Mouse (Mus musculus) G1E (cell line): ENCODE measurements around the gene Map7. TPM values are rescaled to one million over a fixed set of nuclear protein-coding genes. Genes with fewer than 3 reads are reported as not detected.

Experiments used
- ATAC-seq: 2 replicates; pipeline ENCODE4 v1.8.0; 2016; ENCODE audit warnings: mild to moderate bottlenecking; ENCODE audit not compliant: insufficient number of reproducible peaks, poor library complexity, low FRiP score, severe bottlenecking; ENCODE audit errors: extremely low read depth
- DNase-seq: peaks from one replicate; pipeline ENCODE4 v3.0.0; 2012; ENCODE audit warnings: low spot score
- H3K27me3 ChIP-seq: 2 replicates; pipeline ENCODE4 v1.6.1; 2012; ENCODE audit warnings: mild to moderate bottlenecking, low read length, inconsistent platforms; ENCODE audit not compliant: insufficient read depth
- H3K36me3 ChIP-seq: replicated peaks from 2 replicates; pipeline ENCODE3; 2012; ENCODE audit warnings: mild to moderate bottlenecking, inconsistent platforms
- H3K4me1 ChIP-seq: 2 replicates; pipeline ENCODE4 v1.6.1; 2012; ENCODE audit warnings: low read depth, low read length, inconsistent platforms, mixed read lengths; ENCODE audit not compliant: insufficient read depth
- H3K4me3 ChIP-seq: 2 replicates; pipeline ENCODE4 v1.5.1; 2012; ENCODE audit warnings: low read depth, mild to moderate bottlenecking, inconsistent platforms, low read length, moderate library complexity, mixed read lengths
- H3K9me3 ChIP-seq: replicated peaks from 2 replicates; pipeline ENCODE4 v1.6.1; 2012; ENCODE audit warnings: inconsistent platforms
- CTCF ChIP-seq: IDR thresholded peaks from 2 replicates; pipeline ENCODE4 v1.5.1; 2012; ENCODE audit warnings: low read depth, low read length, inconsistent platforms, mixed read lengths
- GATA1 ChIP-seq: IDR thresholded peaks from 2 replicates; pipeline ENCODE4 v1.6.1; 2012; ENCODE audit warnings: borderline replicate concordance, low read length, inconsistent platforms, mixed read lengths
- GATA2 ChIP-seq: IDR thresholded peaks from 2 replicates; pipeline ENCODE4 v1.6.1; 2012; ENCODE audit warnings: low read depth, low read length, inconsistent platforms, borderline replicate concordance
- POLR2AphosphoS5 ChIP-seq: IDR thresholded peaks from 2 replicates; pipeline ENCODE4 v1.6.1; 2012; ENCODE audit warnings: low read depth, low read length, inconsistent platforms; ENCODE audit not compliant: insufficient replicate concordance
- TAL1 ChIP-seq: conservative IDR thresholded peaks from 2 replicates; pipeline ENCODE4 v1.6.1; 2012; ENCODE audit warnings: low read depth, low read length, inconsistent platforms, mixed read lengths
- polyA plus RNA-seq: library from polyadenylated mRNA; stranded (reverse); fragments of >175 nt; gene quantifications from 2 replicates; pipeline ENCODE4 v1.2.3, GENCODE M21; 2012
- total RNA-seq, 2 experiments: library from RNA; stranded (forward) in 1 of 2; stranded (reverse) in 1 of 2; fragments of 200-1000 nt in 1 of 2; fragments of >200 nt in 1 of 2; fragmentation: Nextera tagmentation in 1 of 2; gene quantifications; 2 replicates each; pipeline ENCODE4 v1.2.3; 2014 to 2017

The Map7 gene
- total and polyA plus RNA-seq, 3 experiments = 2.5 to 2.6 TPM; not detected in 1

DNA sequence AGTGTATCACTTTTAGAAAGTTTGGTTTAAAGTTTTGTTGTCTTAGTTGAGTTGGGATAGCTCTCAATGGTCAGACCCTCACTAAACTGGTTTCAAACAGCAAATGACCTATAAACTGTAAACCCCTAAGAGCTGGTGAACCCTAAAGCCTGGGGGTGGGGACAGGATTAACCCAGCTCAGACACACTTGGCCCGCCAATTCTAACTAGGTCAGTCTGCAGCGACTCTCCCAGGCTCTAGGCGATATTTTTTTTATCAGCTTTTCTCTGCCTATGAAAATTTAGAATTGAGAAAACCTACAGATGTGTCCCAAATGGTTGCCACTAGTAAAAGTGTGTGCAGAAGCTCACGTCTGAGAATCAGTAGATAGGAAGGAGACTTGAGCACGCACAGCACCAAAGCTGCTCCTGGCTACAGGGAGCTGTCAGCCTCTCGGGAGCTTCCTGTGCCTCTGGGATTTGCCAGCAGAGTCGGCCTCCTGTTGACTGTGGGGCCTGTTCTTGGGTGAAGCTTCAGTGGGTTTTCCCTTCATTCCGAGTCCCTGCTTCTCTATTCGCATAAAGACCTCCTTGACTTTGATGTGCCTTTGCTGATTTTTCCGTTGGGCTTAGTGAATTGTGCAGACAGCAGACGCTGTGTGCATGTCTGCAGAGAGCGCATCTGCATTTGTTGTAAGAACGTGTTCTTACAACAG, 46.7 kb downstream of the Map7 start:
- peaks cover 14% of the 10 kb centered on the region for H3K4me1 ChIP-seq
- H3K9me3 ChIP-seq = no peaks in the 10 kb centered on the region
- no peaks in the 10 kb centered on the region for H3K36me3 ChIP-seq
- DNase-seq (no peak), ATAC-seq (no peak)
- peaks cover 14% of the 10 kb centered on the region for H3K27me3 ChIP-seq
- TF ChIP-seq POLR2AphosphoS5 (no peak), GATA1 (no peak), CTCF (no peak), GATA2 (no peak), TAL1 (no peak)
- H3K4me3 ChIP-seq = no peak overlapping the region

DNA sequence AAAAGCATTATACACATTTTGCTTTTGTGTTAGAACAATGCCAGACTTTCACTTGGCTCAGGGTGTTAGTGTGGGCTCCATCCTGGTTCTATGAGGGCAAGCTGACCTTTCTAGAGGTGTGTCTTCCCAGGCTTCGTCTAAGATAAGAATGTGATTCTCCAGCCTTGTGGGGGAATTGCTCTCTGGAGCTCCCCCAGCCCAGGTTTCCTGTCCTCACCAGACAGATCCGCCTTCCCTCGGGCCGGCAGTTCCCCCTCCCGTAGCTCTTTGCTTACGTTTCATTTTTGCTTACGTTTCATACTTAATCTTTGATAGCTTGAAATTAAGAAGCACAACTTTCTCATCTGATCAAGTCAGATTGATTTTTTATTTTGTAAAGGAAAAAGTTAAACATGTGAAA, 48.8 kb downstream of the Map7 start:
- H3K27me3 ChIP-seq = peaks cover 14% of the 10 kb centered on the region
- H3K4me3 ChIP-seq = no peak overlapping the region
- peaks cover 11% of the 10 kb centered on the region for H3K4me1 ChIP-seq
- TF ChIP-seq CTCF (no peak), TAL1 (no peak), GATA2 (no peak), GATA1 (no peak), POLR2AphosphoS5 (no peak)
- no peak for ATAC-seq
- DNase-seq = no peak
- no peaks in the 10 kb centered on the region for H3K36me3 ChIP-seq
- no peaks in the 10 kb centered on the region for H3K9me3 ChIP-seq

DNA sequence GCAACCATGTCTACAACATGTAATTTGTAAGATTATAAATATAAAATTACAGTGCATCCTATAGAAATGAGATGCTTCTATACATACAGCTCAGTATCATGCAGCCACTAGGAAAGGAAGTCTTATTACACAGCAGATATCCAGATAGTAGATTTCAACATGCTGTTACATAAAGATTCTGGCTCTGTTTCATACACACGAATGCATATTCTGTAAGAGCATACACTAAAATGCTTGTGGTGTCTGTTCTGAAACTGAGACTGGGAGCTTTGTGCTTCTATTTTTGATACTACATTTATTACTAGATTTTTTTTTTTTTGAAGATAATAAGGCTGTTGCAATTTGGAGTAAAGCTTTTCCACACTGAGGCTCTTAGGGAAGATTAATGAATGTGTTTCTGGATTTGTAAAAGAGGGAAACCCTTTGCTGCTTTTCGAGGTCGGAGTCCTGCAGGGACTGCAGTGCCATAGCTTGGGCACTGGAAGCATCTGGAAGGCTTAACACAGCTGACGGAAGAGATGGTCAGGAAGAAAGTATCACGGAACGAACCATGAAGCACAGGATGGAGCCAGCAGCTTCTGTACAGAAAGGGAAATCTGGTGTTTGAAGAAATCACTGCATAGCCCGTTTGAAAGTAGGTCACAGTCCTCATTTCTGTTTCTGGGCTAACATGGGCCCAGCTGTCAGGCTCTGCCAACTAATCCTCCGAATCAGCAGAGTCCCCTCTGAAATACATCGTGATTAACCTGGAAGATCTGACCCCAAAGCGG, 50.9 kb downstream of the Map7 start:
- no peaks in the 10 kb centered on the region for H3K9me3 ChIP-seq
- peaks cover 14% of the 10 kb centered on the region for H3K27me3 ChIP-seq
- TF ChIP-seq GATA1 = no peak
- no peak for TF ChIP-seq POLR2AphosphoS5
- TF ChIP-seq CTCF = no peak
- no peak for TF ChIP-seq TAL1
- TF ChIP-seq GATA2 = no peak
- H3K4me1 ChIP-seq = peaks cover 5% of the 10 kb centered on the region
- H3K36me3 ChIP-seq = no peaks in the 10 kb centered on the region
- no peak for ATAC-seq
- no peak overlapping the region for H3K4me3 ChIP-seq
- no peak for DNase-seq

GRCm38 (mm10) chr10:20201236-20201635, 53.0 kb downstream of the Map7 start:
- ATAC-seq = no peak
- Histone ChIP-seq H3K4me1 (peaks cover 12% of the 10 kb centered on the region), H3K9me3 (no peaks in the 10 kb centered on the region)

DNA sequence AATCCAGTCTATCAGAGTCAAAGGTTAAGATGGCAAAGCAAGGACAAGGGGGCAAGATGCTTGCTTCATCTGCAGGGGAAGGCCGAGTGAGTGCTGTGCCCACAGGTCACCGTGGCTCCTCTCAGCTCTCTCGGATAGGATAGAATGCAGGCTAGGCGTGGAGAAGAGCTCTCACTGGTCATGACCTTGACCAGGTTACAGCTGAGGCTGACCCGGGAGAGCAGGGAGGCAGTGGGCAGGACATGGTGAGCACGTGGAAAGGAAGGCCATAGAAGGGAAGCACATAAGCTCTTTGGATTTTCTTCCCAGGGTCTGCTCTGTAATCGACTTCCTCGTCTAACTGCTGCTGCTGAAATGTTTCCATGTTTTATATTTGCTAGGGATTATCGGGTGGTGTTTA, 53.9 kb downstream of the Map7 start:
- no peaks in the 10 kb centered on the region for H3K9me3 ChIP-seq

More at GRCm38 (mm10) chr10:20201236-20201635, 53.0 kb downstream of the Map7 start:
- H3K27me3 ChIP-seq = peaks cover 8% of the 10 kb centered on the region
- no peak overlapping the region for H3K4me3 ChIP-seq
- H3K36me3 ChIP-seq = no peaks in the 10 kb centered on the region
- TF ChIP-seq GATA2 (no peak), POLR2AphosphoS5 (no peak)
- DNase-seq = no peak

GRCm38 (mm10) chr10:20202818-20203217, 54.5 kb downstream of the Map7 start:
- H3K4me1 ChIP-seq = peaks cover 12% of the 10 kb centered on the region
- no peak for DNase-seq
- H3K9me3 ChIP-seq = no peaks in the 10 kb centered on the region
- no peak for TF ChIP-seq GATA2
- TF ChIP-seq GATA1 = no peak
- no peak for TF ChIP-seq POLR2AphosphoS5
- no peak for TF ChIP-seq TAL1
- TF ChIP-seq CTCF = no peak
- no peak overlapping the region for H3K4me3 ChIP-seq
- no peak for ATAC-seq
- peaks cover 11% of the 10 kb centered on the region for H3K27me3 ChIP-seq
- H3K36me3 ChIP-seq = no peaks in the 10 kb centered on the region

More for the DNA sequence above, 53.9 kb downstream of the Map7 start:
- no peak overlapping the region for H3K4me3 ChIP-seq
- H3K36me3 ChIP-seq = no peaks in the 10 kb centered on the region
- peaks cover 12% of the 10 kb centered on the region for H3K4me1 ChIP-seq
- ATAC-seq (no peak), DNase-seq (no peak)
- H3K27me3 ChIP-seq = peaks cover 11% of the 10 kb centered on the region
- no peak for TF ChIP-seq TAL1
- TF ChIP-seq GATA2 = no peak
- no peak for TF ChIP-seq CTCF
- no peak for TF ChIP-seq GATA1
- TF ChIP-seq POLR2AphosphoS5 = no peak
